Mouse (Mus musculus): ENCODE results near the gene Slc25a22.

DNA sequence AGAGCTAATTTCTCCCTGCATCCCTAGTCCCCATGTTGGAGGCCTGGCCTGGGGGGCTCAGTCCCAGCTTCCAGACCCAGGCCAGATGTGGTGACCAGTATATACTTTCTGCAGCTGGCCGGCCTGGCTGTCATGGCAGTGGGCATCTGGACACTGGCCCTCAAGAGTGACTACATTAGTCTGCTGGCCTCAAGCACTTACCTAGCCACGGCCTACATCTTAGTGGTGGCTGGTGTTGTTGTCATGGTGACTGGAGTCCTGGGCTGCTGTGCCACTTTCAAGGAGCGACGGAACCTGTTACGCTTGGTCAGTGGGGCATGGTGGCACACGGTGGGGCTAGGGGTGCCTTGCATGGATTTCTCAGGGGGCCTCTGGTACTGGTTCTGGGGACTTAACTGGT lies 31.7 kb upstream of the Slc25a22 start:
- TF ChIP-seq CTCF (conservative IDR thresholded peaks at IDR 0.05; ENCODE audit: insufficient read depth, insufficient read length, low read depth, low read length) (no peak), POLR2A (IDR thresholded peaks at IDR 0.05; ENCODE audit: low read depth, low read length) (no peak)

Measured in kidney, adult 2 months (tissue).